Mouse (Mus musculus): Measurements from ENCODE around the gene Pnkd.

DNA sequence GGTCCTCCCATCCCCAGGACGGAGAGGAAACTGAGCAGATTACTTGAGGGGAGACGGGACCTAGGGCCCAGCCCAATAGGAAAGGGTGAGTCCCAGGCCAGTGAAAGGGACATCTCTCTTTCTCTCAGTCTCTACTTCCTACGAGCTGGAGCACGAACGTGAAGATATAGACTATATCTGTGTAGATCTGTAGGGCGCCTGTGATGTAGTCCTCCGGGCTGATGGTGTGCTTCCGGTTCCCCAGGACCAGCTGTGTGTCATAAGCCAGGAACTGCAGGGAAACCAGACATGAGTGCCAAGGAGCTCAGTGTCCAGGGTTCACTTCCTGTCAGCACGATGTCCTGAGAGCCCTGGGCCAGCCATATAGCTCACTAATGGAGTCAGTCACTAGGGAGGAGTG lies 4.5 kb downstream of the Pnkd start:
- TF ChIP-seq CTCF (IDR thresholded peaks at IDR 0.05; ENCODE audit: low read depth, low read length) = no peak
- TF ChIP-seq POLR2AphosphoS5 (IDR thresholded peaks at IDR 0.05; ENCODE audit: insufficient replicate concordance, low read depth, low read length) = no peak

All from G1E (cell line).